9 mouse cellular contexts compared by ENCODE assay signal in the genomic region with DNA sequence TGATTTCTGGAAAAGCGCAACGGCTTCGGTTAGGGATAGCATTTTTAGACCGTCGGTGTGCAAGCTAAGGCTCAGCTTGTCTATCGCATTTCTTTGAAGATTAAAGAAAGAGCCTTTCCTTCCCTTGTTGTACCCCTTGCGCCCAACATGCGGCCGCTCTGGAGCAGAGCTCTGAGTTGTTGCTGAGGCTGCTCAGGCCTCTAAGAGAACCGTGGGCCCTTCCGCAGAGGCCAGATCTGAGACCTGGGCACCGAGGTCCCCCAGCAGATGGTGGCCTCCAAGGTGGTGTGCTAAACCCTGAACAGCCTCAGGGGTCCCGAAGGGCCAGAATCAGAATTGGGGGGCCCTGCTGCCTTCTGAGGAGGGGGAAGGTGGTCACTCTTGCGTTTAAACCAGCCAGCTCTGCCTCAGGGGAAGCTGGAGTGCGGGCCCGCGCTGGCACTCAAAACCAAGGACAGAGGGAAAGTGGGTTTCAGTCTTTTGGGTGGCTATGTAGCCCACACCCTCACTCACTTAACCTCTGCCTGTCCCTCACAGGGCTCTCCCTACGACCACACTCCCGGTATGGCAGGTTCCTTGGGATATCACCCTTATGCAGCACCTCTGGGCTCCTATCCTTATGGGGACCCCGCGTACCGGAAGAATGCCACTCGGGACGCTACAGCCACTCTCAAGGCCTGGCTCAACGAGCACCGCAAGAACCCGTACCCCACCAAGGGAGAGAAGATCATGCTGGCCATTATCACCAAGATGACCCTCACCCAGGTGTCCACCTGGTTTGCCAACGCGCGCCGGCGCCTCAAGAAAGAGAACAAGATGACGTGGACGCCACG. TPM values are rescaled to one million over a fixed set of nuclear protein-coding genes. Genes with fewer than 3 reads are reported as not detected.
A peak's percentile ranks its signal among the peaks of the same experiment; 100 is the strongest.
DNase-seq lines count a peak whose midpoint lies in the region; ATAC-seq and TF ChIP-seq lines count a peak whose summit lies in the region.
"Had no signal": no experiment of that assay in that cellular context is flagged by ENCODE, and none has a peak within 500 bp of the region (broad histone marks: within the 10 kb centered on the region; RNA-seq: fewer than 3 reads in every experiment).

No protein-coding gene starts in this region.

- H3K4me3 ChIP-seq in bone marrow macrophage, adult 2 months (ENCODE audit: insufficient read depth, low read length) = peak overlapping the region; percentile 30
- peak overlapping the region; percentile 60 for H3K4me3 ChIP-seq in heart, postnatal 0 days (ENCODE audit: low read depth, low read length)
- peak overlapping the region; percentile 54 for H3K4me3 ChIP-seq in limb, embryonic 14.5 days (replicated peaks; ENCODE audit: low read length)
- peak overlapping the region; percentile 75 for H3K4me3 ChIP-seq in neural tube, embryonic 15.5 days (replicated peaks)

- no peaks in the 10 kb centered on the region for H3K36me3 ChIP-seq in heart, postnatal 0 days (replicated peaks; ENCODE audit: control insufficient read depth, insufficient read depth, low read length)
- peaks cover 9% of the 10 kb centered on the region for H3K36me3 ChIP-seq in limb, embryonic 14.5 days (ENCODE audit: control insufficient read depth, insufficient read depth, low read length)
- H3K36me3 ChIP-seq in neural tube, embryonic 15.5 days = no peaks in the 10 kb centered on the region

- peak overlapping the region; percentile 84 for H3K9ac ChIP-seq in heart, postnatal 0 days (replicated peaks; ENCODE audit: low read depth, low read length)
- peak overlapping the region; percentile 81 for H3K9ac ChIP-seq in limb, embryonic 14.5 days (ENCODE audit: low read depth, low read length, severe bottlenecking)
- H3K9ac ChIP-seq in neural tube, embryonic 15.5 days (replicated peaks) = peak overlapping the region; percentile 21

- WGBS in heart, postnatal 0 days = 5% methylated on average over 35 of the region's 35 CpGs
- WGBS in limb, embryonic 14.5 days = 2% methylated on average over 35 of the region's 35 CpGs
- WGBS in neural tube, embryonic 15.5 days = 3% methylated on average over 35 of the region's 35 CpGs

- H3K4me2 ChIP-seq in heart, postnatal 0 days (ENCODE audit: low read depth, low read length) = peak overlapping the region; percentile 92
- H3K4me2 ChIP-seq in limb, embryonic 14.5 days (replicated peaks; ENCODE audit: low read depth, low read length, severe bottlenecking) = peak overlapping the region; percentile 79
- H3K4me2 ChIP-seq in neural tube, embryonic 15.5 days = peak overlapping the region; percentile 88

- no peaks in the 10 kb centered on the region for H3K9me3 ChIP-seq in heart, postnatal 0 days (replicated peaks; ENCODE audit: control insufficient read depth, low read length)
- no peaks in the 10 kb centered on the region for H3K9me3 ChIP-seq in limb, embryonic 14.5 days (ENCODE audit: control insufficient read depth, low read length)
- H3K9me3 ChIP-seq in neural tube, embryonic 15.5 days (replicated peaks) = no peaks in the 10 kb centered on the region

- DNase-seq in cerebellum, postnatal 14 days = peak; percentile 31 to 40
- DNase-seq in cerebellum, adult 11-12 months = no peak
- no peak for DNase-seq in heart, postnatal 0 days (ENCODE audit: low spot score)
- DNase-seq in limb, embryonic 14.5 days (ENCODE audit: low spot score) = no peak
- DNase-seq in layer of hippocampus, postnatal 25 days (ENCODE audit: extremely low spot score in 1 of 2, low spot score in 1 of 2) = no peak
- DNase-seq in urinary bladder, adult 18-20 months (ENCODE audit: low spot score in 2 of 2) = no peak

- no peak for ATAC-seq in heart, postnatal 0 days (ENCODE audit: insufficient read depth, low read depth)
- no peak for ATAC-seq in limb, embryonic 14.5 days (ENCODE audit: low FRiP score, low read depth)
- no peak for ATAC-seq in neural tube, embryonic 15.5 days (ENCODE audit: low FRiP score)

- no peak for TF ChIP-seq EP300 in heart, postnatal 0 days (IDR thresholded peaks at IDR 0.05; ENCODE audit: low read depth)

- TF ChIP-seq POLR2A in bone marrow macrophage, adult 2 months (IDR thresholded peaks at IDR 0.05; ENCODE audit: borderline replicate concordance, low read depth, low read length) = no peak
- no peak for TF ChIP-seq POLR2A in limb, embryonic 14.5 days (IDR thresholded peaks at IDR 0.05; ENCODE audit: borderline replicate concordance, extremely low read depth, insufficient read depth, insufficient read length)

- H3K4me1 ChIP-seq in bone marrow macrophage, adult 2 months (ENCODE audit: control insufficient read depth, insufficient read depth, low read length) = 0 out of 2 replicates have a peak, but pooled peaks cover 1% of the 10 kb centered on the region
- H3K4me1 ChIP-seq in heart, postnatal 0 days (ENCODE audit: control insufficient read depth, insufficient read depth) = peaks cover 12% of the 10 kb centered on the region
- H3K4me1 ChIP-seq in limb, embryonic 14.5 days (ENCODE audit: control insufficient read depth, insufficient read depth, low read length) = peaks cover 11% of the 10 kb centered on the region
- H3K4me1 ChIP-seq in neural tube, embryonic 15.5 days = peaks cover 52% of the 10 kb centered on the region

- TF ChIP-seq CTCF in bone marrow macrophage, adult 2 months (IDR thresholded peaks at IDR 0.05; ENCODE audit: low read depth, low read length) = no peak
- no peak for TF ChIP-seq CTCF in heart, postnatal 0 days (IDR thresholded peaks at IDR 0.05; ENCODE audit: low read depth)

- H3K27ac ChIP-seq in bone marrow macrophage, adult 2 months (ENCODE audit: insufficient read depth, low read depth, low read length) = no peak overlapping the region
- no peak overlapping the region for H3K27ac ChIP-seq in heart, postnatal 0 days (ENCODE audit: low read depth)
- H3K27ac ChIP-seq in limb, embryonic 14.5 days (replicated peaks; ENCODE audit: low read depth, low read length) = peak overlapping the region; percentile 91
- no peak overlapping the region for H3K27ac ChIP-seq in neural tube, embryonic 15.5 days (replicated peaks)

- H3K27me3 ChIP-seq in heart, postnatal 0 days (ENCODE audit: control insufficient read depth, insufficient read depth, low read length) = peaks cover 72% of the 10 kb centered on the region
- H3K27me3 ChIP-seq in limb, embryonic 14.5 days (ENCODE audit: control insufficient read depth, insufficient read depth, low read length) = peaks cover 72% of the 10 kb centered on the region
- peaks cover 53% of the 10 kb centered on the region for H3K27me3 ChIP-seq in neural tube, embryonic 15.5 days (replicated peaks)

RNA-seq across cellular contexts. Expression of a gene that starts 1.8 kb away (rescaled TPM):
- not detected in 2 replicates for polyA plus RNA-seq in bone marrow macrophage, adult 2 months (2012; ENCODE audit: insufficient read depth, insufficient read length, missing spikeins)
- total RNA-seq in heart, postnatal 0 days (2014; rRNA removed; ENCODE audit: low replicate concordance) = 13.1 and 18.6 TPM in 2 replicates
- polyA plus RNA-seq in heart, postnatal 0 days (2015; fragmentation: Nextera tagmentation; extraction: Ambion mirVana) = 6.4 and 7.3 TPM in 2 replicates
- polyA plus RNA-seq in limb, embryonic 14.5 days (2012; rRNA removed) = 34.1 and 48.4 TPM in 2 replicates
- polyA plus RNA-seq in limb, embryonic 14.5 days (2014; fragmentation: Nextera tagmentation; extraction: Ambion mirVana) = 27.5 and 34.6 TPM in 2 replicates
- 4.8 and 6.2 TPM in 2 replicates for polyA plus RNA-seq in neural tube, embryonic 15.5 days (2015; fragmentation: Nextera tagmentation; extraction: Ambion mirVana)
- under 1 TPM in 1 of 2 experiments, not detected in 1; 0.14 TPM for total RNA-seq in layer of hippocampus, postnatal 25 days (2021)
- polyA plus RNA-seq: liver, embryonic 16.5 days had no signal

Comparison
In these comparisons a context has a peak if more than half of its experiments do, and no peak if none do; other contexts are left out.
1. DNase-seq: peak in cerebellum, postnatal 14 days (2 of 2); none in cerebellum, adult 11-12 months (single experiment), heart, postnatal 0 days (single experiment), limb, embryonic 14.5 days (single experiment), layer of hippocampus, postnatal 25 days (0 of 2) and urinary bladder, adult 18-20 months (0 of 2).
2. H3K9ac ChIP-seq: peak in every context shown above with its lines; median percentile 84 in heart, postnatal 0 days; 81 in limb, embryonic 14.5 days; 21 in neural tube, embryonic 15.5 days.
3. Peak in every context shown above with its lines, with median percentiles within 50 percentile points of each other: H3K4me3 ChIP-seq and H3K4me2 ChIP-seq.